Mouse (Mus musculus): ENCODE data around the gene Gm14151.
"Not testable (repeated sequence)": the region's sequence is repeated elsewhere in the genome, so short reads cannot be mapped to it uniquely, and the experiment has no call there.

The Gm14151 gene

GRCm38 (mm10) chr2:151092250-151092649, at the start of gene Gm14151:
Gm14151 (minus strand) TSS chr2:151092350.
- DNase-seq (ENCODE audit: low read depth): not testable (repeated sequence)

- not testable (repeated sequence) for DNase-seq (ENCODE audit: low read depth)
Observed at GRCm38 (mm10) chr2:151097945-151098344, 5.8 kb upstream of the Gm14151 start, which contains the start of gene Gm14147. Gm14147 (plus strand) TSS chr2:151098245.

DNA sequence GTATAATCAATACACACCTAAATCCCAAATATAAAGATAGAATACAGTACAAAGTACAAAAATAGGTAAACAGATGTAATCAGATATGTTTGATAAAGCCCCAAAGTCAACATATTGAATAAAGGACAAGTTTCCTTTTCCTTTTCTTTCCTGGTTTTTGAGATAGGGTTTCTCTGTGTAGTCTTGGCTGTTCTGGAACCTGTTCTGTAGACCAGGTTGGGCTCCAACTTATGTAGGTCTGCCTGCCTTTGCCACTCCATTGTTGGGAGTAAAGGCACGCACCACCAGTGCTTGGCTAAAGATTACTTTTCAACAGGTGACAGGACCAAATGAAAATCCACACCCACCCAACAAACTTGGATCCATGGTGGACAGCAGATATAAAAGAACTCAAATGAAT, 35.5 kb downstream of the Gm14151 start:
- no peak for DNase-seq (ENCODE audit: low read depth)

DNA sequence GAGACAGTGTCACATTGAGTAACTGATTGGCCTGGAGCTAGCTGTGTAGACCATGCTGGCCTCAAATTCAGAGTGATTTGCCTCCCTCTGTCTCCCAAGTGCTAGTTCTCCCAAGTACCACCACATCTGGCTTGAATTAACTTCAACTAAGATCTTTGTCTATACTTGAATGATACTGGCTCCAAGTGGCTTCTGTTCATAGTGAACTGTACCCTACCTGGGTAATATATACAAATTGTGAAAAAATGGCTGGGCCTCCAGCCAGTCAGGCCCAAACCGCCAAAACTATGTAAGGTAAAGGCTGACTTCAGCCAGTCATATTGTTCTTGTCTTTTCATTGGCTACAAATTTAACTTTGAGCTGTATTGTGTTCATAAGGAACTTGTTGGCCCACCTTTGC, 51.7 kb downstream of the Gm14151 start:
- DNase-seq (ENCODE audit: low read depth): no peak

GRCm38 (mm10) chr2:151039726-151040125, 52.4 kb downstream of the Gm14151 start:
- no peak for DNase-seq (ENCODE audit: low read depth)

GRCm38 (mm10) chr2:151039232-151039695, 52.9 kb downstream of the Gm14151 start, which contains the start of the genes Ninl and Nanp:
Ninl (minus strand) TSS chr2:151039382.
Nanp (minus strand) TSS chr2:151039398.
- peak; percentile 93 for DNase-seq (ENCODE audit: low read depth)

GRCm38 (mm10) chr2:151038811-151039222, 53.3 kb downstream of the Gm14151 start:
- no peak for DNase-seq (ENCODE audit: low read depth)

- DNase-seq (ENCODE audit: low read depth): peak; percentile 41
Observed at GRCm38 (mm10) chr2:151037876-151038552, 54.1 kb downstream of the Gm14151 start.

DNA sequence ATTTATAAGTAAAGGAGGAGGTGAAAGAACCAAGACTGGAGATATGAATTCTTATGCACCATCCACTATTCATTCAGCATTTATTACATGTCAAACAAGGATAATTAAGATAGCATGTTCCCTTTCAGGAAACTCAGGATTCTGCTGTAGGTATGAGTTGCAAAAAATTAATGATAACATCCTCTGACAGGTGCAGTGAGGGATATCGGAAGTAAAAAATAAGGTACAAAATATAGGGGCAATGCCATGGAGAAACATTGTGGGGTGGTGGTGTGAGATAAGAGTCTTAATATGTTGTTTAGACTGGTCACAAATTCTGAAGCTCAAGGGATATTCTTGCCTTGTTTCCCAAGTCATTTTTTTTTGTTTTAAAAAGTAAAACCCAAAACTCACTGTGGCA, 54.9 kb downstream of the Gm14151 start:
- DNase-seq (ENCODE audit: low read depth): no peak

All from naive thymus-derived CD4-positive, alpha-beta T cell, adult 2 months (primary cell).